Mouse (Mus musculus): ENCODE measurements around the gene Gm7980.
"Not testable (repeated sequence)": the region's sequence is repeated elsewhere in the genome, so short reads cannot be mapped to it uniquely, and the experiment has no call there.

The Gm7980 gene

GRCm38 (mm10) chr14:41907190-41907589 is at the start of gene Gm7980:
TSS of gene Gm7980 (minus strand) at chr14:41907290.
- in situ Hi-C loops (cut with MboI; ENCODE audit: low pct_unique_long_range_greater_than_20kb in 1 of 2, low sequenced_read_pairs in 2 of 2, unreplicated experiment in 1 of 2) = not testable (repeated sequence)

- in situ Hi-C loops (cut with MboI; ENCODE audit: low pct_unique_long_range_greater_than_20kb in 1 of 2, low sequenced_read_pairs in 2 of 2, unreplicated experiment in 1 of 2) = not testable (repeated sequence)
Observed at GRCm38 (mm10) chr14:41943695-41944094, 36.6 kb upstream of the Gm7980 start, which contains the start of gene 1700024B05Rik. TSS of gene 1700024B05Rik (plus strand) at chr14:41943995.

GRCm38 (mm10) chr14:41924649-41925048 is 17.6 kb upstream of the Gm7980 start, which contains the start of gene 1700049E17Rik1:
TSS of gene 1700049E17Rik1 (plus strand) at chr14:41924949.
- in situ Hi-C loops (cut with MboI; ENCODE audit: low pct_unique_long_range_greater_than_20kb in 1 of 2, low sequenced_read_pairs in 2 of 2, unreplicated experiment in 1 of 2) = not testable (repeated sequence)

All from mouse embryonic stem cell (cell line).